Mouse (Mus musculus): Measurements from ENCODE around the gene Scamp2. TPM values are rescaled to one million over a fixed set of nuclear protein-coding genes. Genes with fewer than 3 reads are reported as not detected.

Gene Scamp2
- polyA plus RNA-seq, 1 experiment from 2014 or later: 45.0 TPM

- 96% methylated on average over 5 of the region's 5 CpGs for WGBS
- peaks cover 72% of the 10 kb centered on the region for H3K36me3 ChIP-seq (replicated peaks; ENCODE audit: control insufficient read depth, insufficient read depth)
- no peak for DNase-seq (ENCODE audit: low spot score)
Measured at GRCm38 (mm10) chr9:57547287-57547686, 13.5 kb upstream of the Scamp2 start.

DNA sequence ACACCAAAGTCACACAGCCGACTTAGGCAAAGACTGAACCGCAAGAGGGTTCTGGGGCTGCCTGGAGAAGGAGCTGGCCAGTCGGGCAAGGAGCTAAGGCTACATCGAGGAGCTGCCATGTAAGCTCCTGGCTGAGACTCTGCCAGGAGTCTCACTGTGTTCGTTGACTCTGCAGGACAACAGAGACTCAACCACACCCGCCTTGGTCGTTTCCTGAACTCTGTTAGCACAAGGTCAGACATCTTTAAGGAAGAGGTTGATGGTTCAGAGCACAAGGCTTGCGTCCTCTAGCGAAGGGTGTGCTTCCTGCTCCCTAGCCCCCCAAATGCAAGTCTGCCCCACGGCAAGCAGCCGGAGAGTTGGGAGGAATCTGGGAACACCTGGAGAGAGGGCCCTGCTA, 12.9 kb upstream of the Scamp2 start:
- Histone ChIP-seq H3K27me3 (ENCODE audit: control insufficient read depth, insufficient read depth, low read length) (no peaks in the 10 kb centered on the region), H3K9me3 (ENCODE audit: control insufficient read depth, low read length) (no peaks in the 10 kb centered on the region), H3K4me3 (replicated peaks; ENCODE audit: low read length) (no peak overlapping the region), H3K4me1 (replicated peaks; ENCODE audit: control insufficient read depth, insufficient read depth, low read length) (peaks cover 6% of the 10 kb centered on the region), H3K4me2 (replicated peaks) (no peak overlapping the region), H3K27ac (no peak overlapping the region), H3K9ac (no peak overlapping the region), H3K36me3 (replicated peaks; ENCODE audit: control insufficient read depth, insufficient read depth) (peaks cover 66% of the 10 kb centered on the region)
- WGBS: 91% methylated on average over 11 of the region's 11 CpGs
- DNase-seq (ENCODE audit: low spot score) (no peak), ATAC-seq (ENCODE audit: low FRiP score) (no peak)

More at GRCm38 (mm10) chr9:57547287-57547686, 13.5 kb upstream of the Scamp2 start:
- H3K9me3 ChIP-seq (ENCODE audit: control insufficient read depth, low read length): no peaks in the 10 kb centered on the region
- no peaks in the 10 kb centered on the region for H3K27me3 ChIP-seq (ENCODE audit: control insufficient read depth, insufficient read depth, low read length)
- no peak overlapping the region for H3K4me3 ChIP-seq (replicated peaks; ENCODE audit: low read length)
- H3K4me1 ChIP-seq (replicated peaks; ENCODE audit: control insufficient read depth, insufficient read depth, low read length): peaks cover 6% of the 10 kb centered on the region
- H3K27ac ChIP-seq: no peak overlapping the region
- no peak overlapping the region for H3K4me2 ChIP-seq (replicated peaks)
- ATAC-seq (ENCODE audit: low FRiP score): no peak
- H3K9ac ChIP-seq: no peak overlapping the region

DNA sequence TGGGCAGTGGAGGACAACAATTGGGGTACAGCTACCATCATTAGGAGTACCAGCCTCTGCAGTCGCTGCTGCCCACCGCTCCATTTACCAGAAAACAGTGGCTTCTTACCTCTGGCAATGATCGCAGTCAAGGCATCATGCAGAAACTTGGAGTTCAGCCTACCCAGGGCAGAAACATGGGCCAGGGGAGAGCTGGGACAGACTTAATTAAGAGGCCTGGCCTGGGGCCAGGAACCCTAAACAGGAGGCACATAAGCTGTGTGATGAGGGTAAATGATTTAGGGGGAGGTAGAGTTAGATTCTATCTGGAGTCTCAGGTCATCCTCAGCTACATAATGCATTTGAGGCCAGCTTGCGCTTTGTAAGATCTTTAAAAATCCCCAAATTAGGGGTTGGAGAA, 11.6 kb upstream of the Scamp2 start:
- Histone ChIP-seq H3K36me3 (replicated peaks; ENCODE audit: control insufficient read depth, insufficient read depth) (peaks cover 53% of the 10 kb centered on the region), H3K4me3 (replicated peaks; ENCODE audit: low read length) (no peak overlapping the region), H3K9ac (no peak overlapping the region), H3K4me2 (replicated peaks) (no peak overlapping the region), H3K4me1 (replicated peaks; ENCODE audit: control insufficient read depth, insufficient read depth, low read length) (peaks cover 6% of the 10 kb centered on the region), H3K27ac (no peak overlapping the region), H3K9me3 (ENCODE audit: control insufficient read depth, low read length) (no peaks in the 10 kb centered on the region), H3K27me3 (ENCODE audit: control insufficient read depth, insufficient read depth, low read length) (no peaks in the 10 kb centered on the region)
- WGBS: 79% methylated on average over 4 of the region's 4 CpGs
- ATAC-seq (ENCODE audit: low FRiP score) (no peak), DNase-seq (ENCODE audit: low spot score) (no peak)

- WGBS: 92% methylated on average over 11 of the region's 11 CpGs
- Histone ChIP-seq H3K4me1 (replicated peaks; ENCODE audit: control insufficient read depth, insufficient read depth, low read length) (peaks cover 11% of the 10 kb centered on the region), H3K4me2 (replicated peaks) (no peak overlapping the region), H3K9ac (no peak overlapping the region), H3K36me3 (replicated peaks; ENCODE audit: control insufficient read depth, insufficient read depth) (peaks cover 42% of the 10 kb centered on the region), H3K27me3 (ENCODE audit: control insufficient read depth, insufficient read depth, low read length) (no peaks in the 10 kb centered on the region), H3K4me3 (replicated peaks; ENCODE audit: low read length) (no peak overlapping the region), H3K27ac (no peak overlapping the region), H3K9me3 (ENCODE audit: control insufficient read depth, low read length) (no peaks in the 10 kb centered on the region)
- DNase-seq (ENCODE audit: low spot score): no peak
- ATAC-seq (ENCODE audit: low FRiP score): no peak
Measured at GRCm38 (mm10) chr9:57550126-57550862, 10.4 kb upstream of the Scamp2 start.

DNA sequence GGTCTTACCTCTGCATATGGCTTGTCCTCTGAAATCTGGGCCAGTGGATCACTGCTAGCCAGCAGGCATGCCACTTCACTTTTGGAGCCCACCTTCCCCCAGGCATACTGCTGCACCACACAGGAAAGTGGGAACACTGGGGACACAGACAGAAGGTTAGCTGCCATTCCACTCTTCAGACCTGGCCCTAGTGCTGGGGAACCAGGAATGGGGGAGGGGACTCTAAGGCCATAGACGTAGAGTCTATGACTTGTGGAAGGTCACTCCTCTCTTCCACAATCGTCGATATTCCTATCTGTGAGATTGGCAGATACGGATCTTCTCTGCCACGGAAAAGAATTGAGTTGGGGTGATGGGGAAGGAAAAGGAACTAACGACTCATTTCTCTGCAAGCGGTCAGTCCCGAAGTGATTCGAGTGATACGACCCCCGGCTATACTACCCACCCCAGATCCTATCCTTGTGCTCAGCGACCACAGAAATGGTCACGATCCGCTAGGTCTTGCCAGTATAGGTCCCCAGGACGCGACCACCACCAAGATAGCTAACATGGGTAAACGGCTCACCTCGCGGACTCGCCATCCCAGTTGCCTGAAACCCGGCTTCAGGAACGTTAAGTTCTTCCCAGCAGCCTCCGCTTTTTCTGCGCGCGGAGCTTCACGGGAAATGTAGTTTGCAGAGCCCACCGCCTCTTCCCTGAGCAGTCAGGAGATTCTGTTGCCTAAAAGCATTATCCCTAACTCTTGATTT, 8.4 kb upstream of the Scamp2 start, which contains the start of gene Mpi:
Mpi (minus strand) TSS at position 625 of the 749 bp plus-strand sequence.
- DNase-seq (ENCODE audit: low spot score) (peak; percentile 83), ATAC-seq (ENCODE audit: low FRiP score) (peak; percentile 54)
- H3K9ac ChIP-seq: peak within 1 kb of the TSS; percentile 69
- 0 out of 2 replicates have a peak within 1 kb of the TSS, but pooled peaks have one; percentile 51 for H3K27ac ChIP-seq
- peak within 1 kb of the TSS; percentile 56 for H3K4me2 ChIP-seq (replicated peaks)
- H3K9me3 ChIP-seq (ENCODE audit: control insufficient read depth, low read length): no peaks in the 10 kb centered on the region
- under 1% methylated on average over 28 of the region's 28 CpGs for WGBS
- peaks cover 11% of the 10 kb centered on the region for H3K4me1 ChIP-seq (replicated peaks; ENCODE audit: control insufficient read depth, insufficient read depth, low read length)
- H3K36me3 ChIP-seq (replicated peaks; ENCODE audit: control insufficient read depth, insufficient read depth): peaks cover 23% of the 10 kb centered on the region
- H3K4me3 ChIP-seq (replicated peaks; ENCODE audit: low read length): peak within 1 kb of the TSS; percentile 57
- no peaks in the 10 kb centered on the region for H3K27me3 ChIP-seq (ENCODE audit: control insufficient read depth, insufficient read depth, low read length)

DNA sequence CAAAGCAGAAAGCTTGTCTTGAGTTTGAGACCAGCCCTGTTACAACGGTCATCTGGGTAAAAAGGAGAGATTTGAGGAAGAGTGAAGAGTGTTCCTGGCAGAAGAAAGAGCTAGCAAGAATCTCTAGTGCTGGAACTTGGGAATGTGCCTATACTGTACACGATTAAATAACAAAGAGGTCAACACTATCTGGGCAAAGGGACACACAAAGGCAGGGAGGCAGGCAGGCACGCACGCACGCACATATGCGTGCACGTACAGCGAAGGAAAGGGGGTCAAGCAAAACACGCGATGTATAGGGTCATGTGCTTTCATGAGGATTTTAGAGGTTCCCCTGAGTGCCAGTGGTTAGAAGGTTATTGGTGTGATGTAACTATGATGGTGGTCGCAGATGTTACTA, 7.6 kb upstream of the Scamp2 start:
- ATAC-seq (ENCODE audit: low FRiP score): no peak
- H3K27me3 ChIP-seq (ENCODE audit: control insufficient read depth, insufficient read depth, low read length): no peaks in the 10 kb centered on the region
- DNase-seq (ENCODE audit: low spot score): no peak
- H3K4me1 ChIP-seq (replicated peaks; ENCODE audit: control insufficient read depth, insufficient read depth, low read length): peaks cover 11% of the 10 kb centered on the region
- no peak overlapping the region for H3K9ac ChIP-seq
- H3K4me3 ChIP-seq (replicated peaks; ENCODE audit: low read length): no peak overlapping the region
- no peaks in the 10 kb centered on the region for H3K9me3 ChIP-seq (ENCODE audit: control insufficient read depth, low read length)
- no peak overlapping the region for H3K4me2 ChIP-seq (replicated peaks)
- H3K27ac ChIP-seq: no peak overlapping the region
- H3K36me3 ChIP-seq (replicated peaks; ENCODE audit: control insufficient read depth, insufficient read depth): peaks cover 15% of the 10 kb centered on the region
- 73% methylated on average over 11 of the region's 11 CpGs for WGBS

DNA sequence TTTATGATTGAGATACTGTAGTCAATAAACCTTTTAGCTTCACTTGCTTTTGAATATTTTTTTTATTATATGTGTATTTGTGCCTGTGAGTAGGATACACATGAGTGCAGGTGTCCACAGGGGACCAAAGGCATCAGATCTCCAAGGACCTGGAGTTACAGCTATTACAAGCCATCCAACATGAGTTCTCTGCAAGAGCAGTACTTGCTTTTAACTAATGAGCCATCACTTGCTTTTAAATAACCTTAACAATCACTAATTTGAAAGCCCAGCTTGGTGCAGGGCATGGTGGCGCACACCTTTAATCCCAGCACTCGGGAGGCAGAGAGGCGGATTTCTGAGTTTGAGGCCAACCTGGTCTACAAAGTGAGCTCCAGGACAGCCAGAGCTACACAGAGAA, 6.0 kb upstream of the Scamp2 start:
- 41% methylated on average over 3 of the region's 3 CpGs for WGBS
- ATAC-seq (ENCODE audit: low FRiP score): no peak

GRCm38 (mm10) chr9:57557215-57557614, 3.5 kb upstream of the Scamp2 start:
- DNase-seq (ENCODE audit: low spot score) (no peak), ATAC-seq (ENCODE audit: low FRiP score) (no peak)
- no peaks in the 10 kb centered on the region for H3K27me3 ChIP-seq (ENCODE audit: control insufficient read depth, insufficient read depth, low read length)
- no peak overlapping the region for H3K27ac ChIP-seq
- peaks cover 20% of the 10 kb centered on the region for H3K4me1 ChIP-seq (replicated peaks; ENCODE audit: control insufficient read depth, insufficient read depth, low read length)
- no peak overlapping the region for H3K4me2 ChIP-seq (replicated peaks)
- no peaks in the 10 kb centered on the region for H3K36me3 ChIP-seq (replicated peaks; ENCODE audit: control insufficient read depth, insufficient read depth)
- WGBS: 81% methylated on average over 3 of the region's 3 CpGs
- no peaks in the 10 kb centered on the region for H3K9me3 ChIP-seq (ENCODE audit: control insufficient read depth, low read length)
- no peak overlapping the region for H3K4me3 ChIP-seq (replicated peaks; ENCODE audit: low read length)
- no peak overlapping the region for H3K9ac ChIP-seq

More for the DNA sequence above, 6.0 kb upstream of the Scamp2 start:
- Histone ChIP-seq H3K4me3 (replicated peaks; ENCODE audit: low read length) (no peak overlapping the region), H3K9me3 (ENCODE audit: control insufficient read depth, low read length) (no peaks in the 10 kb centered on the region), H3K4me2 (replicated peaks) (no peak overlapping the region), H3K27me3 (ENCODE audit: control insufficient read depth, insufficient read depth, low read length) (no peaks in the 10 kb centered on the region), H3K36me3 (replicated peaks; ENCODE audit: control insufficient read depth, insufficient read depth) (no peaks in the 10 kb centered on the region; the same call in 1 of the 2 replicates), H3K27ac (no peak overlapping the region), H3K4me1 (replicated peaks; ENCODE audit: control insufficient read depth, insufficient read depth, low read length) (peaks cover 11% of the 10 kb centered on the region), H3K9ac (no peak overlapping the region)
- DNase-seq (ENCODE audit: low spot score): no peak

DNA sequence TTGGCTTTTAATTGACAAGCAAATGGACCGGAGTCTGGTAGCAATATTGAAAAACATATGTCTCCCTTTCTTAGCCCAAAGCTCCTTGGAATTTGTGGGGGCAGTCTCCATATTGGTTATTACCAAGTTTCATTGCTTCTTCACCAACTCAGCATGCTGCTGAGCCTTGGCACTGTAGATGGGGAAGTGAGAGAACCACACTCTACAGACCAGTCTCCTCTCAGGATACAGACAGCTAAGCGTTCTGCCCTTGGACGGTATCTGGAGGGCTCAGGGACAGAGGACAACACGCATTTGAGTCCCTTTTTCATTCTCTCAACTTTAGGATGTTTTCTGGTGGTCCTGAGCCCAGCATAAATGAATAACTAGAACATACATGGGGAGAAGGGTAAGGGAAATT, 2.1 kb upstream of the Scamp2 start:
- Histone ChIP-seq H3K9me3 (ENCODE audit: control insufficient read depth, low read length) (no peaks in the 10 kb centered on the region), H3K4me3 (replicated peaks; ENCODE audit: low read length) (no peak overlapping the region), H3K4me1 (replicated peaks; ENCODE audit: control insufficient read depth, insufficient read depth, low read length) (peaks cover 22% of the 10 kb centered on the region), H3K4me2 (replicated peaks) (no peak overlapping the region), H3K27ac (no peak overlapping the region), H3K36me3 (replicated peaks; ENCODE audit: control insufficient read depth, insufficient read depth) (no peaks in the 10 kb centered on the region), H3K9ac (no peak overlapping the region), H3K27me3 (ENCODE audit: control insufficient read depth, insufficient read depth, low read length) (no peaks in the 10 kb centered on the region)
- DNase-seq (ENCODE audit: low spot score) (no peak), ATAC-seq (ENCODE audit: low FRiP score) (no peak)
- 85% methylated on average over 4 of the region's 4 CpGs for WGBS
